Mouse (Mus musculus): Measurements from ENCODE around the gene Scarb2. TPM values are rescaled to one million over a fixed set of nuclear protein-coding genes. Genes with fewer than 3 reads are reported as not detected.
"Not testable (repeated sequence)": the region's sequence is repeated elsewhere in the genome, so short reads cannot be mapped to it uniquely, and the experiment has no call there.

Gene Scarb2
- total and polyA plus RNA-seq, 2 experiments: 28.5 to 112 TPM

- Histone ChIP-seq H3K9ac (ENCODE audit: low read depth, low read length) (no peak overlapping the region), H3K4me1 (ENCODE audit: control insufficient read depth, insufficient read depth, low read length) (peaks cover 2% of the 10 kb centered on the region), H3K27me3 (ENCODE audit: control insufficient read depth, insufficient read depth, low read length) (no peaks in the 10 kb centered on the region), H3K36me3 (ENCODE audit: control insufficient read depth, insufficient read depth, low read length) (no peaks in the 10 kb centered on the region), H3K79me2 (ENCODE audit: control insufficient read depth, insufficient read depth, low read length) (no peaks in the 10 kb centered on the region; the same call in 1 of the 2 replicates), H3K4me3 (ENCODE audit: insufficient read depth, low read depth, low read length) (no peak overlapping the region), H3K27ac (replicated peaks; ENCODE audit: insufficient read depth, low read depth, low read length) (no peak overlapping the region)
- DNase-seq (ENCODE audit: extremely low read depth, low read depth, low spot score): no peak
- TF ChIP-seq CTCF (IDR thresholded peaks at IDR 0.05; ENCODE audit: low read depth, low read length) (no peak), POLR2A (IDR thresholded peaks at IDR 0.05; ENCODE audit: extremely low read depth, insufficient read depth, low read length) (no peak)
- WGBS: 87% methylated on average over 4 of the region's 4 CpGs
Measured at GRCm38 (mm10) chr5:92539698-92540097, 33.1 kb upstream of the Scarb2 start.

- no peaks in the 10 kb centered on the region for H3K27me3 ChIP-seq (ENCODE audit: control insufficient read depth, insufficient read depth, low read length)
- no peaks in the 10 kb centered on the region; the same call in 1 of the 2 replicates for H3K79me2 ChIP-seq (ENCODE audit: control insufficient read depth, insufficient read depth, low read length)
- no peaks in the 10 kb centered on the region for H3K36me3 ChIP-seq (ENCODE audit: control insufficient read depth, insufficient read depth, low read length)
- TF ChIP-seq CTCF (IDR thresholded peaks at IDR 0.05; ENCODE audit: low read depth, low read length): no peak
- TF ChIP-seq POLR2A (IDR thresholded peaks at IDR 0.05; ENCODE audit: extremely low read depth, insufficient read depth, low read length): no peak
- 7% methylated on average over 6 of the region's 6 CpGs for WGBS
- H3K4me1 ChIP-seq (ENCODE audit: control insufficient read depth, insufficient read depth, low read length): peaks cover 11% of the 10 kb centered on the region
- peak overlapping the region; percentile 99 for H3K27ac ChIP-seq (replicated peaks; ENCODE audit: insufficient read depth, low read depth, low read length)
- peak overlapping the region; percentile 71 for H3K9ac ChIP-seq (ENCODE audit: low read depth, low read length)
- DNase-seq (ENCODE audit: extremely low read depth, low read depth, low spot score): peak; percentile 98
- H3K4me3 ChIP-seq (ENCODE audit: insufficient read depth, low read depth, low read length): peak overlapping the region; percentile 51
Measured at GRCm38 (mm10) chr5:92524821-92525258, 18.2 kb upstream of the Scarb2 start.

GRCm38 (mm10) chr5:92521131-92521530, 14.5 kb upstream of the Scarb2 start:
- not testable (repeated sequence) for H3K9ac ChIP-seq (ENCODE audit: low read depth, low read length); H3K27ac ChIP-seq (replicated peaks; ENCODE audit: insufficient read depth, low read depth, low read length); H3K79me2 ChIP-seq (ENCODE audit: control insufficient read depth, insufficient read depth, low read length); H3K4me3 ChIP-seq (ENCODE audit: insufficient read depth, low read depth, low read length); H3K36me3 ChIP-seq (ENCODE audit: control insufficient read depth, insufficient read depth, low read length); H3K27me3 ChIP-seq (ENCODE audit: control insufficient read depth, insufficient read depth, low read length)
- peaks cover 11% of the 10 kb centered on the region for H3K4me1 ChIP-seq (ENCODE audit: control insufficient read depth, insufficient read depth, low read length)
- 21% methylated on average over 2 of the region's 2 CpGs for WGBS
- peak; percentile 62 for DNase-seq (ENCODE audit: extremely low read depth, low read depth, low spot score)

GRCm38 (mm10) chr5:92512066-92512465, 5.4 kb upstream of the Scarb2 start:
- TF ChIP-seq CTCF (IDR thresholded peaks at IDR 0.05; ENCODE audit: low read depth, low read length) (no peak), POLR2A (IDR thresholded peaks at IDR 0.05; ENCODE audit: extremely low read depth, insufficient read depth, low read length) (no peak)
- DNase-seq (ENCODE audit: extremely low read depth, low read depth, low spot score): no peak
- H3K9ac ChIP-seq (ENCODE audit: low read depth, low read length): no peak overlapping the region
- H3K79me2 ChIP-seq (ENCODE audit: control insufficient read depth, insufficient read depth, low read length): no peaks in the 10 kb centered on the region
- 87% methylated on average over 5 of the region's 5 CpGs for WGBS
- no peak overlapping the region for H3K27ac ChIP-seq (replicated peaks; ENCODE audit: insufficient read depth, low read depth, low read length)
- H3K4me3 ChIP-seq (ENCODE audit: insufficient read depth, low read depth, low read length): no peak overlapping the region
- H3K36me3 ChIP-seq (ENCODE audit: control insufficient read depth, insufficient read depth, low read length): no peaks in the 10 kb centered on the region
- no peaks in the 10 kb centered on the region for H3K27me3 ChIP-seq (ENCODE audit: control insufficient read depth, insufficient read depth, low read length)
- no peaks in the 10 kb centered on the region for H3K4me1 ChIP-seq (ENCODE audit: control insufficient read depth, insufficient read depth, low read length)

GRCm38 (mm10) chr5:92511256-92511655, 4.6 kb upstream of the Scarb2 start:
- DNase-seq (ENCODE audit: extremely low read depth, low read depth, low spot score): no peak
- no peaks in the 10 kb centered on the region for H3K36me3 ChIP-seq (ENCODE audit: control insufficient read depth, insufficient read depth, low read length)
- TF ChIP-seq CTCF (IDR thresholded peaks at IDR 0.05; ENCODE audit: low read depth, low read length) (no peak), POLR2A (IDR thresholded peaks at IDR 0.05; ENCODE audit: extremely low read depth, insufficient read depth, low read length) (no peak)
- H3K9ac ChIP-seq (ENCODE audit: low read depth, low read length): no peak overlapping the region
- no peak overlapping the region for H3K4me3 ChIP-seq (ENCODE audit: insufficient read depth, low read depth, low read length)
- no peaks in the 10 kb centered on the region for H3K79me2 ChIP-seq (ENCODE audit: control insufficient read depth, insufficient read depth, low read length)
- H3K27ac ChIP-seq (replicated peaks; ENCODE audit: insufficient read depth, low read depth, low read length): no peak overlapping the region
- H3K4me1 ChIP-seq (ENCODE audit: control insufficient read depth, insufficient read depth, low read length): peaks cover 3% of the 10 kb centered on the region; the same call in 1 of the 2 replicates
- no peaks in the 10 kb centered on the region for H3K27me3 ChIP-seq (ENCODE audit: control insufficient read depth, insufficient read depth, low read length)

GRCm38 (mm10) chr5:92508853-92509252, 2.2 kb upstream of the Scarb2 start:
- WGBS: 81% methylated on average over 5 of the region's 5 CpGs

More at GRCm38 (mm10) chr5:92508853-92509252, 2.2 kb upstream of the Scarb2 start:
- no peak for TF ChIP-seq CTCF (IDR thresholded peaks at IDR 0.05; ENCODE audit: low read depth, low read length)
- H3K4me3 ChIP-seq (ENCODE audit: insufficient read depth, low read depth, low read length): no peak overlapping the region
- H3K79me2 ChIP-seq (ENCODE audit: control insufficient read depth, insufficient read depth, low read length): peaks cover 8% of the 10 kb centered on the region
- DNase-seq (ENCODE audit: extremely low read depth, low read depth, low spot score): no peak
- H3K9ac ChIP-seq (ENCODE audit: low read depth, low read length): no peak overlapping the region
- no peaks in the 10 kb centered on the region for H3K36me3 ChIP-seq (ENCODE audit: control insufficient read depth, insufficient read depth, low read length)
- H3K27ac ChIP-seq (replicated peaks; ENCODE audit: insufficient read depth, low read depth, low read length): no peak overlapping the region
- no peaks in the 10 kb centered on the region for H3K27me3 ChIP-seq (ENCODE audit: control insufficient read depth, insufficient read depth, low read length)
- H3K4me1 ChIP-seq (ENCODE audit: control insufficient read depth, insufficient read depth, low read length): peaks cover 6% of the 10 kb centered on the region
